Mouse (Mus musculus) megakaryocyte, embryonic 14.5 days (primary cell): ENCODE results near the gene Apol10b. TPM values are rescaled to one million over a fixed set of nuclear protein-coding genes. Genes with fewer than 3 reads are reported as not detected.
"Not testable (repeated sequence)": the region's sequence is repeated elsewhere in the genome, so short reads cannot be mapped to it uniquely, and the experiment has no call there.

Experiments
- H3K27me3 ChIP-seq: replicated peaks from 2 replicates; pipeline ENCODE3; 2012; ENCODE audit warnings: inconsistent platforms
- H3K36me3 ChIP-seq: replicated peaks from 2 replicates; pipeline ENCODE3; 2012; ENCODE audit warnings: low read length, inconsistent platforms, mixed read lengths
- H3K4me1 ChIP-seq: 2 replicates; pipeline ENCODE4 v1.6.1; 2012; ENCODE audit warnings: inconsistent platforms
- H3K4me3 ChIP-seq: replicated peaks from 2 replicates; pipeline ENCODE3; 2012; ENCODE audit warnings: moderate library complexity, mild to moderate bottlenecking, inconsistent platforms
- H3K9me3 ChIP-seq: 2 replicates; pipeline ENCODE4 v1.6.1; 2012; ENCODE audit warnings: inconsistent platforms
- FLI1 ChIP-seq: IDR thresholded peaks from 2 replicates; pipeline ENCODE4 v1.6.1; 2012; ENCODE audit warnings: low read length, inconsistent platforms, mixed read lengths
- GATA1 ChIP-seq: IDR thresholded peaks from 3 replicates; pipeline ENCODE4 v1.6.1; 2012; ENCODE audit warnings: mixed read lengths, low read length, inconsistent platforms, borderline replicate concordance
- polyA plus RNA-seq: library from polyadenylated mRNA; stranded (reverse); fragments of >175 nt; gene quantifications from 2 replicates; pipeline ENCODE4 v1.2.3, GENCODE M21; 2012; ENCODE audit warnings: low replicate concordance; ENCODE audit not compliant: insufficient read depth

Apol10b gene
- polyA plus RNA-seq, 1 experiment = not detected

DNA sequence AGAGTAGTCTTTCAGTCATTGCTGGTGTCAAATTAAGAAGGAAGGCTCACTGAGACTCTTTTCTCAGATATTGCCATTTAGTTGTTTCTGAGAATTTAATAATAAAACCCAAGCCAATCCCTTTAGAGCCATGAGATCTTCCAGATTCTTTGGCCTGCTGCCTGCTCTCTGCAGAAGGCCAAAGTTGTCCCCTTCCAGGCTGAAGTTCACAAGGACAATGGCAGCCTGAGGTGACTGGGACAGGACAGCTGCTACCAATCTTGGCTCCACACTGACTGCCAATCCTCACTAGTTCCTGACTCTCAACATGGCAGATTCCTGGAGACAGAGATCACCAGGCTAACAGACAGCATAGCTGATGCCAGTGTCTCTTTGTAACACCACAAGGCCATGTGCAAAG is 8.9 kb downstream of the Apol10b start:
- no peak for TF ChIP-seq GATA1
- TF ChIP-seq FLI1 = no peak
- no peaks in the 10 kb centered on the region for H3K36me3 ChIP-seq
- H3K4me1 ChIP-seq = no peaks in the 10 kb centered on the region
- H3K4me3 ChIP-seq = no peak overlapping the region
- H3K9me3 ChIP-seq = 0 out of 2 replicates have a peak, but pooled peaks cover 4% of the 10 kb centered on the region
- no peaks in the 10 kb centered on the region for H3K27me3 ChIP-seq

GRCm38 (mm10) chr15:77581681-77582080 is 14.2 kb downstream of the Apol10b start:
- TF ChIP-seq FLI1 = no peak
- TF ChIP-seq GATA1 = no peak
- no peaks in the 10 kb centered on the region for H3K4me1 ChIP-seq
- peaks cover 2% of the 10 kb centered on the region for H3K27me3 ChIP-seq
- H3K36me3 ChIP-seq = no peaks in the 10 kb centered on the region
- H3K4me3 ChIP-seq = no peak overlapping the region
- 0 out of 2 replicates have a peak, but pooled peaks cover 4% of the 10 kb centered on the region for H3K9me3 ChIP-seq

DNA sequence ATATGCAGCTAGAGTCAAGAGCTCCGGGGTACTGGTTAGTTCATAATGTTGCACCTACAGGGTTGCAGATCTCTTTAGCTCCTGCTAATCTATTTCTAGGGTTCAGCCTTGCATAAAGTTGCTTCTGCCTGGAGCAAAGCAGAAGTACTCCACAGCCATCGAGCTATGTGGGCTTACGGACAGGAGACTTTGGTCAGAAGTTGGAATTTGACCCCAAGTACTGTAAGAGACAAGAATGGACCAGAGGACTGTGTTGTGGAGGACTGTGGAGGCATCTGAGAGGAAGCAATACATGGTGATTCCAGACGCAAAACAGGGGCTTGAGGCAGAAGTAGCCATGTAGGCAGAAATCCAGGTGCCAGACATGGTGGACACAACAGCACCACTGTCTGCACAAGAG is 16.6 kb downstream of the Apol10b start:
- peaks cover 2% of the 10 kb centered on the region for H3K27me3 ChIP-seq
- no peaks in the 10 kb centered on the region for H3K4me1 ChIP-seq
- H3K4me3 ChIP-seq = no peak overlapping the region
- 0 out of 2 replicates have a peak, but pooled peaks cover 4% of the 10 kb centered on the region for H3K9me3 ChIP-seq
- H3K36me3 ChIP-seq = no peaks in the 10 kb centered on the region
- no peak for TF ChIP-seq GATA1
- TF ChIP-seq FLI1 = no peak

GRCm38 (mm10) chr15:77578801-77579200 is 17.1 kb downstream of the Apol10b start:
- no peaks in the 10 kb centered on the region for H3K4me1 ChIP-seq
- TF ChIP-seq FLI1 (no peak), GATA1 (no peak)
- H3K36me3 ChIP-seq = no peaks in the 10 kb centered on the region
- no peak overlapping the region for H3K4me3 ChIP-seq
- 0 out of 2 replicates have a peak, but pooled peaks cover 4% of the 10 kb centered on the region for H3K9me3 ChIP-seq
- H3K27me3 ChIP-seq = peaks cover 2% of the 10 kb centered on the region

DNA sequence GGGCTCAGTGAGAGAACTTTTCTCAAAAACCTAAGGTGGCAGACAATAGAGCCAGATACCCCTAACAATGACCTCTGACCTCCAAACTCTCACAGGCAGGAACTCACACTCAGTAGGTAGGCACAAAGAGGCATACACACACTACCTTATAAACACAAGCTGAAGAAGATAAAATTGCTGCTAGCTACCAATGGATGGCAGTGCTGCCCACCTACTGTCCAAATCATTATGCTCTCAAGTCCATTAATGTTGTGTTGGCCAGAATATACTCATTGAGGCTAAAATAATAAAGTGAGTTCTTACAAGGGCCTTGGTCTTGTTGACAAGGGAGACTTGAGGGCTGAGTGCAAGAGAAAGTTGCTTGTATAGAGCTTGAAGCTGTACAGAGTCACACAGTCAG is 32.7 kb downstream of the Apol10b start:
- H3K36me3 ChIP-seq = no peaks in the 10 kb centered on the region
- H3K9me3 ChIP-seq = no peaks in the 10 kb centered on the region
- H3K4me3 ChIP-seq = no peak overlapping the region
- H3K4me1 ChIP-seq = no peaks in the 10 kb centered on the region
- H3K27me3 ChIP-seq = no peaks in the 10 kb centered on the region
- TF ChIP-seq FLI1 (no peak), GATA1 (no peak)

DNA sequence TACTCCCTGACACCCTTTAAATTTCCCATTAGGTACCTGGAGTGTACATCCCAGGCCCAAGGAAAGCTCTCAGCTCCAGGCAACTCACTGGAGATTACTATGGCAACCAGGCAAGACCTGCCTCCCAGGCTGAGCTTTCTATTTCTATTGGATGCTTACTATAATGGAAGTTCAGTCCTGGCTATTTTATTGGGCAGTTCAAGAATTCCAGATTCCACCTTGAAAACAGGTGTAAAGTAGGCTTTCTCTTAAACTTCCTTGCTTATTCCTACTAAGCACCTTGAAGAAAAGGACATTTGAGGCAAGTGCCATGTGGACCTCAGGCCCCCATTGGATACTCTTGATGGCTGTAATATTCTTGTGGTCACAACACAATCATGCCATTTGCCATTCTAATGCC is 34.1 kb downstream of the Apol10b start, which contains the start of gene 1700025B11Rik:
1700025B11Rik (minus strand) TSS at position 101 of the 400 bp plus-strand sequence.
- TF ChIP-seq FLI1 (no peak), GATA1 (no peak)
- no peaks in the 10 kb centered on the region for H3K4me1 ChIP-seq
- H3K9me3 ChIP-seq = no peaks in the 10 kb centered on the region
- H3K4me3 ChIP-seq = no peak within 1 kb of the TSS
- H3K27me3 ChIP-seq = no peaks in the 10 kb centered on the region
- H3K36me3 ChIP-seq = no peaks in the 10 kb centered on the region

DNA sequence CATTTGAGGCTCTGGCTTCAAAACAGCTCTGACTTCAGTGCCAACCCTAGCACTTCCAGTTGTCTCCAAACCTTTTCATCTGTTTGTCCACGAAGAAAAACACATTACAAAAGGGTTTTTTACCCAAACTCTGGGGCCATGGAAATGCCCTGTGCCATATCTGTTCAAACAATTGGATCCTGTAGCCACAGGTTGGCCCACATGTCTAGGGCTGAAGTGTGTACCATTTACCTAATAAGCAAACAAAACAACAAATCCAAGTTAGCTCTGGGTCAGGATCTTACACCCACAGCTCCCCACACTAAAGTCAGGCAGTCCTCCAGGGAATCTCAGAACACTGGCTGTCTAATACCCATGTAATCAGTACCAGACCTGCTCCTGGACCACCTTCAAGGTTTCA is 56.7 kb downstream of the Apol10b start:
- not testable (repeated sequence) for H3K36me3 ChIP-seq, H3K9me3 ChIP-seq, H3K27me3 ChIP-seq, H3K4me1 ChIP-seq, H3K4me3 ChIP-seq

Other genes starting within 250 kb of the Apol10b start
- gene Apol7a, start 197.0 kb downstream of the Apol10b start, polyA plus RNA-seq = not detected in 2 replicates
- gene Apol9a, start 185.0 kb downstream of the Apol10b start, polyA plus RNA-seq = not detected in 2 replicates
- gene Apol7b, start 148.6 kb downstream of the Apol10b start, polyA plus RNA-seq = not detected in 2 replicates
- gene Apol10a, start 119.1 kb downstream of the Apol10b start, polyA plus RNA-seq = not detected in 2 replicates
- not detected in 2 replicates for gene Apol11a, start 87.9 kb downstream of the Apol10b start, polyA plus RNA-seq
- not detected in 2 replicates for gene Apol7c, start 62.8 kb downstream of the Apol10b start, polyA plus RNA-seq
- not detected in 2 replicates for gene 1700025B11Rik, start 34.2 kb downstream of the Apol10b start, polyA plus RNA-seq
- gene Gm36245, start 3.1 kb upstream of the Apol10b start, polyA plus RNA-seq = not detected in 2 replicates
- 0.37 TPM in 1 of 2 replicates, not detected in the other for gene Apol11b, start 47.2 kb upstream of the Apol10b start, polyA plus RNA-seq
- gene Apol7e, start 102.7 kb upstream of the Apol10b start, polyA plus RNA-seq = not detected in 2 replicates
- 1.2 TPM in 1 of 2 replicates, not detected in the other for gene Apol9b, start 132.9 kb upstream of the Apol10b start, polyA plus RNA-seq
- gene Apol8, start 160.9 kb upstream of the Apol10b start, polyA plus RNA-seq = 0.82 and 2.7 TPM in 2 replicates
- gene Myh9, start 246.1 kb upstream of the Apol10b start, polyA plus RNA-seq = 1,439 and 1,641 TPM in 2 replicates